Mouse (Mus musculus) CH12.LX (cell line): ENCODE measurements at regions not wholly inside any gene's neighbourhood (a gene's known extent, or its start where the extent isn't known, plus 50 kb on each side); places are given as distances from the start of the nearest gene placed in this dataset.

ENCODE experiments used
- DNase-seq: peaks from one replicate; pipeline ENCODE4 v3.0.0-alpha.2; 2013; ENCODE audit errors: extremely low read depth
- H3K27ac ChIP-seq: 2 replicates; pipeline ENCODE4 v1.5.1; 2012; ENCODE audit warnings: low read depth, mild to moderate bottlenecking, control low read depth, moderate library complexity; ENCODE audit not compliant: insufficient read depth
- H3K27me3 ChIP-seq: replicated peaks from 2 replicates; pipeline ENCODE3; 2012; ENCODE audit warnings: inconsistent platforms
- H3K36me3 ChIP-seq, 2 experiments: replicated peaks in 1 of 2; 2 replicates each; pipeline versions ENCODE3 to v1.6.1; 2012; ENCODE audit warnings: inconsistent platforms in 1 of 2, low read length in 1 of 2, mild to moderate bottlenecking in 1 of 2, mixed read lengths in 1 of 2, moderate library complexity in 1 of 2; ENCODE audit not compliant: control insufficient read depth in 1 of 2, insufficient read depth in 1 of 2
- H3K4me1 ChIP-seq, 2 experiments: 2 replicates each; pipeline ENCODE4 v1.6.1; 2012; ENCODE audit warnings: inconsistent platforms in 1 of 2, moderate library complexity in 1 of 2; ENCODE audit not compliant: insufficient read depth in 2 of 2, control insufficient read depth in 1 of 2
- H3K4me2 ChIP-seq: 2 replicates; pipeline ENCODE4 v1.6.1; 2012; ENCODE audit warnings: low read depth, mild to moderate bottlenecking, control low read depth; ENCODE audit not compliant: poor library complexity, insufficient read depth, severe bottlenecking
- H3K4me3 ChIP-seq, 3 experiments: fragments of 150-350 bp in 1 of 3; sonication (generic) in 1 of 3; replicated peaks in 1 of 3; 2 replicates each; pipeline versions ENCODE3 to v1.5.1; 2011 to 2012; ENCODE audit warnings: low read depth in 2 of 3, low read length in 2 of 3, mild to moderate bottlenecking in 2 of 3, moderate library complexity in 2 of 3, control low read depth in 1 of 3, improper control_type of control experiment in 1 of 3, inconsistent platforms in 1 of 3, mixed read lengths in 1 of 3; ENCODE audit not compliant: poor library complexity in 1 of 3
- H3K79me2 ChIP-seq: replicated peaks from 2 replicates; pipeline ENCODE4 v1.6.1; 2012; ENCODE audit warnings: mild to moderate bottlenecking, moderate library complexity; ENCODE audit not compliant: control insufficient read depth, poor library complexity, insufficient read depth, severe bottlenecking; ENCODE audit errors: extremely low read depth
- H3K9ac ChIP-seq: 2 replicates; pipeline ENCODE4 v1.6.1; 2012; ENCODE audit warnings: low read depth, mild to moderate bottlenecking, control low read depth, moderate library complexity; ENCODE audit not compliant: insufficient read depth
- H3K9me3 ChIP-seq: replicated peaks from 2 replicates; pipeline ENCODE3; 2012; ENCODE audit warnings: low read length, inconsistent platforms, mixed read lengths
- BHLHE40 ChIP-seq: IDR thresholded peaks from 2 replicates; pipeline ENCODE4 v1.6.1; 2011; ENCODE audit warnings: mild to moderate bottlenecking, low read depth, low read length, improper control_type of control experiment
- EP300 ChIP-seq: IDR thresholded peaks from 2 replicates; pipeline ENCODE4 v1.6.1; 2011; ENCODE audit warnings: low read length, improper control_type of control experiment
- GABPA ChIP-seq: IDR thresholded peaks from 2 replicates; pipeline ENCODE4 v1.6.1; 2012; ENCODE audit warnings: low read depth, low read length, improper control_type of control experiment, inconsistent platforms; ENCODE audit not compliant: insufficient replicate concordance
- IRF4 ChIP-seq: IDR thresholded peaks from 2 replicates; pipeline ENCODE4 v1.6.1; 2014; ENCODE audit warnings: low read depth, mild to moderate bottlenecking, inconsistent platforms, low read length, improper control_type of control experiment
- KAT2A ChIP-seq: IDR thresholded peaks from 2 replicates; pipeline ENCODE4 v1.6.1; 2012; ENCODE audit warnings: low read length, improper control_type of control experiment, inconsistent platforms; ENCODE audit not compliant: insufficient replicate concordance
- MAFK ChIP-seq: IDR thresholded peaks from 2 replicates; pipeline ENCODE4 v1.6.1; 2011; ENCODE audit warnings: low read length, improper control_type of control experiment; ENCODE audit not compliant: insufficient replicate concordance
- MAX ChIP-seq: IDR thresholded peaks from 2 replicates; pipeline ENCODE4 v1.6.1; 2011; ENCODE audit warnings: low read length, improper control_type of control experiment
- MAZ ChIP-seq: IDR thresholded peaks from 2 replicates; pipeline ENCODE4 v1.6.1; 2012; ENCODE audit warnings: low read depth, mild to moderate bottlenecking, inconsistent platforms, low read length, improper control_type of control experiment, moderate library complexity
- MEF2A ChIP-seq: IDR thresholded peaks from 2 replicates; pipeline ENCODE4 v1.6.1; 2014; ENCODE audit warnings: low read depth, mild to moderate bottlenecking, inconsistent platforms, low read length, improper control_type of control experiment, borderline replicate concordance
- MYC ChIP-seq: IDR thresholded peaks from 2 replicates; pipeline ENCODE4 v1.6.1; 2011; ENCODE audit warnings: low read depth, mild to moderate bottlenecking, improper control_type of control experiment, low read length
- NELFE ChIP-seq: IDR thresholded peaks from 2 replicates; pipeline ENCODE4 v1.6.1; 2011; ENCODE audit warnings: low read depth, low read length, improper control_type of control experiment
- PAX5 ChIP-seq: IDR thresholded peaks from 2 replicates; pipeline ENCODE4 v1.6.1; 2012; ENCODE audit warnings: low read length, inconsistent platforms, mixed read lengths
- SMC3 ChIP-seq: IDR thresholded peaks from 2 replicates; pipeline ENCODE4 v1.6.1; 2011; ENCODE audit warnings: low read depth, low read length, improper control_type of control experiment
- TBP ChIP-seq: conservative IDR thresholded peaks from 2 replicates; pipeline ENCODE4 v1.6.1; 2011; ENCODE audit warnings: low read depth, low read length, improper control_type of control experiment
- UBTF ChIP-seq: IDR thresholded peaks from 2 replicates; pipeline ENCODE4 v1.6.1; 2012; ENCODE audit warnings: low read depth, mild to moderate bottlenecking, inconsistent platforms, low read length, improper control_type of control experiment, moderate library complexity
- USF1 ChIP-seq: IDR thresholded peaks from 2 replicates; pipeline ENCODE4 v1.6.1; 2014; ENCODE audit warnings: low read depth, mild to moderate bottlenecking, inconsistent platforms, low read length, improper control_type of control experiment
- ZC3H11A ChIP-seq: IDR thresholded peaks from 2 replicates; pipeline ENCODE4 v1.6.1; 2012; ENCODE audit warnings: low read depth, mild to moderate bottlenecking, inconsistent platforms, low read length, improper control_type of control experiment
- ZNF384 ChIP-seq: IDR thresholded peaks from 2 replicates; pipeline ENCODE4 v1.6.1; 2012; ENCODE audit warnings: low read depth, low read length, improper control_type of control experiment, inconsistent platforms
- dilution Hi-C: fragments of 300-500 bp; cut with MboI; formaldehyde crosslinking; loops from 2 replicates; pipeline ENCODE4 v1.14.3; 2020; ENCODE audit warnings: low sequenced_read_pairs; ENCODE audit not compliant: extremely low pct_unique_long_range_greater_than_20kb, extremely low pct_ligation_motif_present
- in situ Hi-C: fragments of 300-500 bp; cut with MboI; formaldehyde crosslinking; loops from 3 replicates; pipeline ENCODE4 v1.14.3; 2019; ENCODE audit warnings: low sequenced_read_pairs, low pct_ligation_motif_present, low pct_unique_long_range_greater_than_20kb, mixed read lengths

GRCm38 (mm10) chr15:93713428-93713827 is 117.7 kb upstream of the Prickle1 start:
- Histone ChIP-seq H3K9ac (no peak overlapping the region), H3K36me3 (no peaks in the 10 kb centered on the region)
- no peak for TF ChIP-seq MYC
- no peak for TF ChIP-seq BHLHE40
- no peak for TF ChIP-seq ZC3H11A
- TF ChIP-seq, all 38 proteins: peak for 0
- H3K27ac ChIP-seq, result no peak overlapping the region
- H3K9me3 ChIP-seq, result peaks cover 54% of the 10 kb centered on the region
- in situ Hi-C loops, result loop anchor here (10.0 kb wide), 2 partner anchors 119 to 199 kb away; partner anchors contain the start of gene Prickle1
- H3K4me3 ChIP-seq, result no peak overlapping the region
- dilution Hi-C loops, result no loop called here
- H3K79me2 ChIP-seq, result no peaks in the 10 kb centered on the region
- H3K4me2 ChIP-seq, result no peak overlapping the region
- no peaks in the 10 kb centered on the region for H3K27me3 ChIP-seq
- peaks cover 0 to 6% of the 10 kb centered on the region in 2 experiments; a peak in 1 of 4 replicates for H3K4me1 ChIP-seq
- DNase-seq, result no peak

GRCm38 (mm10) chr15:93712594-93712993 is 116.9 kb upstream of the Prickle1 start:
- DNase-seq, result peak; percentile 44
- no peak overlapping the region for H3K9ac ChIP-seq
- no peaks in the 10 kb centered on the region for H3K27me3 ChIP-seq
- H3K4me2 ChIP-seq, result no peak overlapping the region
- no peaks in the 10 kb centered on the region for H3K36me3 ChIP-seq
- no peak overlapping the region; the same call in 1 of the 2 replicates for H3K27ac ChIP-seq
- dilution Hi-C loops (no loop called here), in situ Hi-C loops (loop anchor here (10.0 kb wide), 2 partner anchors 118 to 198 kb away; partner anchors contain the start of gene Prickle1)
- peaks cover 0 to 6% of the 10 kb centered on the region in 2 experiments; a peak in 1 of 4 replicates for H3K4me1 ChIP-seq
- H3K4me3 ChIP-seq, result no peak overlapping the region
- no peak for TF ChIP-seq USF1
- no peak for TF ChIP-seq TBP
- no peak for TF ChIP-seq UBTF
- TF ChIP-seq BHLHE40, result peak; percentile 67
- TF ChIP-seq MEF2A, result no peak
- TF ChIP-seq MAFK, result no peak
- TF ChIP-seq MAX, result peak; percentile 11; the same call in 1 of the 2 replicates
- TF ChIP-seq ZNF384, result no peak
- no peaks in the 10 kb centered on the region for H3K79me2 ChIP-seq
- peaks cover 51% of the 10 kb centered on the region for H3K9me3 ChIP-seq

DNA sequence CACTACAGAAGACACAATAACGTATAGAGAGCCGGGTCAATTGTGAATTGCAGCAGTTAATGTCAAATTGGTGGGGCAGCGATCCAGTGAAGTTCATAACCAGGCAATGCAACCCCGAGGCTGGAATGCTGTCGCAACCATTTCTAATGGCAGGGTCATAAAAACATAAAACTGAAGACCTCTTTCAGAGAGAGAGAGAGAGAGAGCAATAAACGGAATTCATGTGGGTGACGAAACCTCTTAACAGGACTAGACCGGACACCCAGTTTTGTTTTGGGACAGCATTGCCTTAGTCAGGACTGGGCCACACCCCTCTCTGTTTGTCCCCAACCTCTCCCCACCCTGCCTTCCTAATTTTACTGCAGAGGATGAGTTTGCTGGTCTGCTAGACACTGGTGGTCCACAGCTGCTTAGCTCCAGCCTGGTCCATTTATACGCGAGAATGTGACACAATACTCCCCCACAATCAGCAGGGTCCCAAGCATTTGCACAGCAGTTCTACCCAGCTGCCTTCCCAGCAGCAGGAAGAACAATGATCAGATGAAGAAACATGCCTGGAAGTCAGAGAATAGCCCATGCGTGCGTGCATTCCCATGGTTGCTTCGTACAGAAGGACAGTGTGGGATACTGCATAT is 115.6 kb upstream of the Prickle1 start:
- no peak overlapping the region for H3K9ac ChIP-seq
- no peak overlapping the region for H3K4me3 ChIP-seq
- no peak overlapping the region for H3K27ac ChIP-seq
- dilution Hi-C loops, result no loop called here
- in situ Hi-C loops, result loop anchor here (10.0 kb wide), 2 partner anchors 116 to 196 kb away; partner anchors contain the start of gene Prickle1
- no peaks in the 10 kb centered on the region for H3K79me2 ChIP-seq
- no peak overlapping the region for H3K4me2 ChIP-seq
- no peaks in the 10 kb centered on the region for H3K27me3 ChIP-seq
- H3K4me1 ChIP-seq, result peaks cover 0 to 6% of the 10 kb centered on the region in 2 experiments; a peak in 1 of 4 replicates
- no peaks in the 10 kb centered on the region for H3K36me3 ChIP-seq
- DNase-seq, result no peak
- no peak for TF ChIP-seq BHLHE40
- no peak for TF ChIP-seq IRF4
- no peak for TF ChIP-seq EP300
- TF ChIP-seq SMC3, result no peak
- TF ChIP-seq ZNF384, result no peak
- TF ChIP-seq MAZ, result no peak
- no peak for TF ChIP-seq NELFE
- no peak for TF ChIP-seq KAT2A
- TF ChIP-seq GABPA, result no peak
- no peak for TF ChIP-seq UBTF
- TF ChIP-seq PAX5, result no peak
- peaks cover 50% of the 10 kb centered on the region for H3K9me3 ChIP-seq
